Mouse (Mus musculus): ENCODE data around the gene A930033H14Rik.
A peak's percentile ranks its signal among the peaks of the same experiment; 100 is the strongest.

A930033H14Rik gene

DNA sequence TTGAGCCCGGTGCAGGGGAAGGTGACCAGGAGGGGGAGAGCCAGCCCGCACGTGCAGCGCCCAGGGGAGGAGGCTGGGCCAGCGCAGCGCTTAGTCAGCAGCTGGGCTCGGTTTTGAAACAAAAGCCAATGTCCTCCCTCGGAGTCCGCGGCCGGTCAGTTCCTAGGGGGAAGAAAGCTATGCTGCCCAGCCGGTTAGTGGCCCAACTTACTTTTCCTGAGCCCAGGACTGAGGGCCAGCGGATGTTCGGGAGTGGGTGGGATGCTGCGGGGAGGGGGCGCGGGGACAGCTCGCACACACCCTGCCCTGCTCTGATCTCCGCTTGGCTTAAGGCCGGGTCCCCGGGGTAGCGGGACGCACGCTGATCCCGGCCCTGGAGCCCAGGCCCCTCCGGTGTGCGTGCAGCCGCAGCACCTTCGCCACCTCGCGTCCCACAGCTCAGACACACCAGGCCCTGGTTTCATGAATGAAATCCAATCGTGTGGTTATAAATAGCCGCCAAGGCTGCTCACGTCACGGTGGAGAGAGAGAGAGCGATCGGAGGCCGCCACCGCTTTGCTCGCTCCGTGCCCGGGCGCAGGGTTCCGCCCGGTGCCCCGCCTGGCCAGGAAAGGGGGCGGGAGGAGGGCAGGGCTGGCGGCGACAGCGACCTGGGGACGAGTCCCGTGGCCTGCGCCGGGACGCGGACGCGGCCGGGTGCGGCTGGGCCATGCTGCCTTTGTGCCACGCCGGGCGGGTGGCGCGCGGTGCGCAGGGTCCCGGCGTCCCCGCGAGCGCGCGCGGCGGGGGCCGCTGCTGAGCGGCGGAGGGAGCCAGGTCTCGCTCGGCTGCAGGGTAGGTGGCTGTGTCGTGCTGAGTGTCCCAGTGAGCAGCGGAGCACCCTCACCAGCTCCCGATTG is at the start of gene A930033H14Rik:
TSS of gene A930033H14Rik (minus strand) at position 557 of the 899 bp plus-strand sequence.
- peak; percentile 40 for DNase-seq

DNA sequence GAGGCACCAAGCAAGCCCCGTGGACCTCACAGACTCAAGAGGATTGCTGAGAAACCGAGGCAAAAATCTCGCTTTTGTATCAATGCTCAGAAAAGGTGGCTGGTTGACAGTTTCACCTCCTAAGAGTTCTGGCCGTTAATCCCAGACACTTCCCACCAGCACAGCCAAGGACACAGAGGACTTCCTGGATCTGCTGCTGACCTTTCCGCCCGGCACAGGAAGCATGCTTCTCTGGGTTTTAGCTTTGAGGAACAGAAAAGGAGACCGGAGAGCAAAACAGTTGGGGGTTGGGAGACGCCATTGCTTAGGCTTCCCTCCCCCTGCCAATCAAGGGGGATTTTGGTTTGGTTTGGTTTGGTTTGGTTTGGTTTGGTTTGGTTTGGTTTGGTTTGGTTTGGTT is 47.0 kb upstream of the A930033H14Rik start:
- DNase-seq = no peak

DNA sequence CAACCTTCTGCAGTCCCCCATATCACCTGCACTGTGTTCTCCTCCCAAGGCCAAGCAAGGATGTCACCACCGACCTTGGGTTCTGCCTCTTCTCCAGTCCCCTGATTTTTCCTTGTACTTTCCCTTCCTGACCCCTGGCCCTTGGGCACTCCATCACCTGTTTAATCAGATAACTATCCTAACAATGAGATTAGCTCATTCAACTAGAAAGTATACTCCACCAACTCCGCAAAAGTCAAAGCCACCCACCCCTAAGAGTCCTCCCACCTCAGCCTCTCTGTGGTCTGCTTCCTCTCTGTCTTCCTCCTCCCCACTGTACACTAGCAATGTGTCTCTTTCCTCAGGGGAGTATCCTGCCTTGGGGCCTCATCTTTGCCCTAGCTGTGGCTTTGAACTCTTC is 46.3 kb upstream of the A930033H14Rik start:
- no peak for DNase-seq

DNA sequence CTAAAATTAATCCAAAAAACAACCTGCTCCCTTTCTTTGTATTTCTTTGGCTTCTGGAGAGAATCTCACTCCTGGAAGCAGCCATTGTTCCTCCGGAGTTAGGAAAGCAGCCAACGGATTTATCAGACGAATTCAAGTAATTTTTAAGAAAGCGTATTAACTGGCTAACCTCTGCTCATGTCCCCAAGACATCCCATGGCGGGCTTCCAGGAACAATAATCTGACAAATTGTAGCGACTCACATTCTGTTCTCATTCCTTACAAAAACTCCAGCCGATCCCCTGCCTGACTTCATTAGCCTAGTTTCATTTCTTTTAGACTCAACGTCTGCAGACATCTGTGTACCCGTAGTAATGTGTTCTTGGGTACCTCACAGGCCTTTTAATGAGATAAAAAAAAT is 45.7 kb upstream of the A930033H14Rik start:
- no peak for DNase-seq

DNA sequence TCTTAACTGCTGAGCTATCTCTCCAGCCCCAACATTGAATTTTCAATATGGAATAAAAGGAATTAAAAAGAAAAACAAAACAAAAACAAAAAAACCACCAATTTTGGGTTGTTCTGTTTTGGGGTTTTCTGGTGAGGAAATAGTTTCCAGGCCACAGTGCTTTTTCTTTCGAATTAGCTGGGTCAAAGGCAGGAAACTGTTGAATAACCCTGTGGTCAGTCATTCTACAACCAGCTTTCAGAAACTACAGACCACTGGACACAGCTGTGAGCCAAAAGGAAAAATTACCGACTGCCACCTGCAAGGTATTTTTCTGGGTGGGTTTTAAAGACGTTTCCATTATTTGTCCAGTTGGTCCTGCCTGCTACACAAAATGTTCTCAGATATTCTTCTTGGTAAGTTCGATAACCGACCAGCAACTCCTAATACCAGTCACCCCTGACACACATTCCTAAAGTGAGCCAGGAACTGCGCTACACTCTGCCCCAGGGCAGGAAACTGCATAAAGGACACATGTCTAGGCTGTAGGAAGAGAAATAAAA is 44.8 kb upstream of the A930033H14Rik start:
- DNase-seq = no peak

DNA sequence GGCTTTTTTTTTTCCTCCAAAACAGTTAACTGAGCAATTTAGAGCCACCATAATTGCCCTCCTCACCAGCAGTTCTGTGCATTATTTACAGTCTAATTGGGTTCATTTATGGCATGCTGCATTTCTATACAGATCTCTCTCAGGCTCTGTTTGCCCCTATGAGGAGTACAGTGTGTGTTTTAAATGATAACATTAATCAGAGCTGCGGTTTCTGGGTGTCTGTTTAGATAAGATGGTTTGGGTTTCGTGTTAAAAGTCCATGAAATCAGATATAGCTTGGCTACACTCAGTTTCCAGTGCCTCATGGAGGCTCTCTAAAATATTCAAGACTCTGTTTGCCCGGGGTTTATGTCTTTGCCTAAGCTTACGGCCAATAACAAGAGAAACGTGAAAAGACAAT is 42.7 kb upstream of the A930033H14Rik start:
- no peak for DNase-seq

DNA sequence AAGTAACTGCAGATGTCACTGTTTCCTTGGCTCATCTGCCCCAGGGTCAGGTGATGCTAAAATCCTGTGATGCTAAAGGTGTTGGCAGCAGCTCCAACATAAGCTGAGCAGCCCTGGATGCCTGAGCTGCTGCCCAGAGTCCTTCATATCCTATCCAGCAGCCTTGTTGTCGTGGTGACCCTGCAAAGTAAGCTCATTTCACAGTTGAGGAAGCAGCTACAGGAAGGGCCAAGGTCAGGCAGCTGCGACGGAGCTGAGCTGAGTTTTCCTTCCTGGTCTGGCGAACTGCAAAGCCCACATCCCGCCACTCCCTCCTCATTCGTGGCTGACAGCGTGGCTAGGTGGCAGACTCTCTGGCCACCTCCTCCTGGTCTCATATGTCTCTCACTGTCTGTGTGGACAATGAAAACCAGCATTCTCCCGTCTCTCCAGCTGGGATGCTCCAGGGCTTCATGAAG is 41.5 kb upstream of the A930033H14Rik start:
- DNase-seq = no peak

DNA sequence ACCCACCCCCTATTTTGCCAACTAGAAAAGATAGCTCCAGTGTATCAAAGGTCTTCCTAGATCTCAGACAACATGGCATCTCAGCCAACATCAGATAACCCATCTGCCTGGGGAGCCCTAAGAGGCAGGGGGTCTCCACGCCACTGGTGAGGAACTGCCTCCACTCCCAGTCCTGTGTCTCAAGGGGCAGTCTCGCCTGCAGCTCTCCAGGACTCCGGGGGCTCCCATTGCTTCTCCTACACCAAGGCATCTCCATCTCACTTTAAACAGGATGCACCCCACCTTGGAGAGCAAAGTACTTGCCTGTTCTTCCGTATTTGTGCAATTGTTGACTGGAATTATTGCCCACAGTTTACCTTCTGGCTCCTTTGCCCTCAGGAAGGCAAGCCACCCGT is 40.8 kb upstream of the A930033H14Rik start:
- DNase-seq = no peak

DNA sequence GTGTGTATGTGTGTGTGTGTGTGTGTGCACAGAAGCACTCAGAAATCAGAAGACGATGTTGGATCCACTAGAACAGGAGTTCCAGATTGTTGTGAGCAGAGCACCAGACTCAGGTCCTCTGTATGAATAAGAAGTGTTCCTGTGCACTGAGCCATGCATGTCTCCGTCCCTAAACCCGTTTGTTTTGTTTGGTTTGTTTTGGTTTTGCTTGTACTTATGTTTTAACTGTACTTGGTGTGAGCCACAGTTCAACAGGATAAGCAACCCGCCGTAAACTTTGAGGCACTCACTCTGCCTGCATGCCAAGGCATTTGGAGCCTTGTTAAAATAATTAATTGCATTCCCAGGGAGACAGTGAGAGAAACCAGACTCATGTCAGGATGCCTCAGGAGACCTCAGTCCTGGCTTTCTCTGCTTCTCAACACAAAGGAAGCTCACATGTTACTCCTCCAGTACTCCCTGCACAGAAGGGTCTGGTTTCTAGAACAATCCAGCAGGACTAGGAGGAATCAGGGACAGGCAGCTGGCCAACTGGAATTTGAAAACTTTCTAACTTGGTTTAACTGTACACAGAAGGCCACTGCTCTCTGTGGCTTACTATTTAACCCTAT is 40.3 kb upstream of the A930033H14Rik start:
- DNase-seq = no peak

DNA sequence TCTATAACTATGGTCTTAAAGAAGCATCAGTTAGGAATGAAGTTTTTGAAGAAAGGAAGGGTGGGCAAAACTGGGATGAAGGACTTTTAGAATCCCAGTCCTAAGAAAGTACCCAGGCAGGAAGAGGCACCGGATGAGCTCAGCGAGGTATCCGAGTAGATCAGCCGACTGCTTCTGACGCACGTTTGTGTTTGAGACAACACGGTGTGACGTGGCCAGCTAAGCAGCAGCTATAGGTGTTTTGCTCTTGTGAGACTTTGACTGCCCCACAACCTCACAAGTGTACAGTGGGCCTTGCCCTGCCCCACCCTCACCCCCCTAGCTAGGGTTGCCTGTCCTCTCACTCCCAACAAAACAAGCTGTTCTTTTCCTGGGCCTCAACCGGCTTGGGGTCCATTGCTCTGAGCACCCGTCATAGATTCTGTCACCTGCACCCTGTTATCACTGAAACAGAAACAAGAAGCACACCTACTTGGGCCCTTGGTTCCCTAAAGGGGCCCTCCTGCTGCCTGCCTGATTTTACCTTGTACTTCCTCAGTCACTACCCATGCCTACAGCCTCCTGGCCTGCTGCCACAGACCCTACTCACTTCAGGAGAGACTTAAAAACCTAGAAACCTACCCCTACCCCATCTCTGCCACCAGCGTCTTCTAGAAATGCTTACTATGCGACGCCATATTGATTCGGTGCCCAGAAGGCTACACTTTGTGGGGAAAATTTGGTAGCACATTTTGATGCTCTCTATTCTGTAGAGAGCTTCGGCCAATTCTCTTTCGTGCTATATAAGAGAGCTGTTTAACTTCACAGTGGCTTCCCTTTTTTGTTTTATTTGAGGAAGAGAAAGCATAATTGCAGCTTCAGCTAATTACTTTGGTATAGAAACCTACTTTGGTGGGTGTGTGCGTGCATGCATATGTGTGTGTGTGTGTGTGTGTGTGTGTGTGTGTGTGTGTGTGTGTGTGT is 39.5 kb upstream of the A930033H14Rik start:
- no peak for DNase-seq

DNA sequence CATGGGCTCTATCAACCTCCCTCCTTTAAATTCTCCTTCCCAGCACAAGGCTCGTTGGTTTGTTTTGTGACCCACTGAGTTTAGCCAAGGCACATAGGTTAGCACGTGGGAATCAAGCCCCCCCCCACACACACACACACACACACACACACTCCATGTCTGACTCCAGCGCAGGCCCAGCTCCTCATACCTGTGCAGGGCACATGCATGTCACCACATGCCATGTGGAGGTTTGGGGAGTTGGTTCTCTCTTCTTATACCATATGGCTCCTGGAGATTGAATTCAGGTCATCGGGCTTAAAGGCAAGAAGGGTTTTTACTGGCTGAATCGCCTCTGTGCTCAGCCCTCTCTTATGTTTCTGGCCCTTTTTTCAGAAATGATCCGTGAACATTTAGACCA is 38.4 kb upstream of the A930033H14Rik start:
- DNase-seq = no peak

DNA sequence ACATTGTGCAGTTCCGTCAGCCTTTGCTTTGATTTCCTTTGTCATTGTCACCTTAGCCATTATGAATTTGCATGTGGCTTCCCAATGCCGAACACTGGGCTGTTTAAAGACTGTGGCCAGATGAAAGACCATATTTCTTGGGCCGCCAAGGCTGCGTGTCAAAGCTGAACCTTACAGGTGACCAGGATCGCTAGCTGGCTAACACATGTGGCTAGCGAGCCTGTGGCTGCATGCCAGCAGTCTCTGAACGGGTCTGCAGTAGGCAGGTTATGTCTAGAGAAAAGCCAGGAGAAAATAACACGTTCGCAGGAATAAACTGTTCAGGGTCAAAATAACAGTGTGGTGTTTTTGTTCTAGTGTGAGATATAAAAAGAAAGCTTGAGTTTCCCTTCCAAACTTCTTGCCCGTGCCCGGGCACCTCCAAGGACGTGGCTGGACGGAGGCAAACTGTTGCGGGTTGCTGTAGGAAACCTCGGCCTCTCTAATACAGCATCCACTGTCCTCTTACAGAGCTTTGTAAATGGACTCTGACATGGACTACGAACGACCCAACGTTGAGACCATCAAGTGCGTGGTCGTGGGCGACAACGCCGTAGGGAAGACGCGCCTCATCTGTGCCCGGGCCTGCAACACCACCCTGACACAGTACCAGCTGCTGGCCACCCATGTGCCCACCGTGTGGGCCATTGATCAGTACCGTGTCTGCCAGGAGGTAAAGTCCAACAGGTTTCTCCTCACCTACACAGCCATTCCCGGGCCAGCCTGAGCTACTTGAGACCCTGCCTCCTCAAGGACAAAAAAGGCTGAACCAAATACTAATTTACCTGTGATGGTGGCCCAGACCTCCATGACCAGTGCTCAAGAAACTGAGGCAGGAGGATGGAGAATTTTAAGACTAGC is 35.6 kb upstream of the A930033H14Rik start:
- no peak for DNase-seq

DNA sequence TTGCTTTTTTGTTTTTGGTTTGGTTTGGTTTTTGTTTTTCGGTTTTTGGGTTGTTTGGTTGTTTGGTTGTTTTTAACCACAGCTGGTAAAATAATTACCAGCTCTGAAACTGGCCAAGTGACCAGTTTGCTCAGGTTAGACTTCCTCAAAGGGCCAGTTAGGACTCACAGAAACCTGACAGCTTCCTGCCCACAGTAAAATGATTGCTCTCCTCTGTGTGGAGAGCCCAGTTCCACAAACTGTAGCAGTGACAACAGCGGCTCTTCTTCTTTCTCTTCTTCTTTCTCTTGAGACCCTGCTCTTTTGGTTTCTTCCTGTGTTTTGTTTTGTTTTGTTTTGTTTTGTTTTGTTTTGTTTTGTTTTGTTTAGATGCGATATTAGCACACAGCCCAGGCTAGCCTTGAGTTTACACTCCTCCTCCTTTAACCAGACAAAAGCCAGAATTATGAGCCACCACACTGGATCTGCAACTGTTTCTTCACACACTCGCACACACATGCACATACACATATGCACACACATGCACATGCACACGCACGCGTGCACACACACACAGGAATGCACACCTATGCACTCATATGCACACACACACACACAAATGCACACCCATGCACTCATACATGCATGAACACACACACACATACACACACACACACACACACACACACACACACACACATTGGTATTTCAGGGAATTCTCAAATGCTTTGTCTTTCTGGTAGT is 34.6 kb upstream of the A930033H14Rik start:
- DNase-seq = no peak

DNA sequence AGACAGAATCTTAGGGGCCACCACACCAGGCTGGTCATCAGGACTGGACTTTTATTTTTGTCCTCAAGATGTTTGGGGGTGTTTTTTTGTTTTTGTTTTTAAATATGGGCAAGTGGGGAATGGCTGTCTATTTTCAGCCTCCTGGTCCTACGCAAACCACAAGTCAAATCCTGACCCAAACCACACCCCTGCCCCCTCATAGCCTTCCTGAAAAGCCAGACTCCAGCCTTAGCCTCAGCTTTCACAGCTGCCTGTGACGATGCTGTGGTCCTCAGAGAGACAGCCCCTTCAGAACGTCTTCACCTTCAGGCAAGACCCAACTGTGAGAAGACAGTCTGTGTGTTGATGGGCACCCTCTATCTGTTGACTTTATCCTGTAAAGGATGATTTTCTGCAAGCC is 33.9 kb upstream of the A930033H14Rik start:
- DNase-seq = no peak

DNA sequence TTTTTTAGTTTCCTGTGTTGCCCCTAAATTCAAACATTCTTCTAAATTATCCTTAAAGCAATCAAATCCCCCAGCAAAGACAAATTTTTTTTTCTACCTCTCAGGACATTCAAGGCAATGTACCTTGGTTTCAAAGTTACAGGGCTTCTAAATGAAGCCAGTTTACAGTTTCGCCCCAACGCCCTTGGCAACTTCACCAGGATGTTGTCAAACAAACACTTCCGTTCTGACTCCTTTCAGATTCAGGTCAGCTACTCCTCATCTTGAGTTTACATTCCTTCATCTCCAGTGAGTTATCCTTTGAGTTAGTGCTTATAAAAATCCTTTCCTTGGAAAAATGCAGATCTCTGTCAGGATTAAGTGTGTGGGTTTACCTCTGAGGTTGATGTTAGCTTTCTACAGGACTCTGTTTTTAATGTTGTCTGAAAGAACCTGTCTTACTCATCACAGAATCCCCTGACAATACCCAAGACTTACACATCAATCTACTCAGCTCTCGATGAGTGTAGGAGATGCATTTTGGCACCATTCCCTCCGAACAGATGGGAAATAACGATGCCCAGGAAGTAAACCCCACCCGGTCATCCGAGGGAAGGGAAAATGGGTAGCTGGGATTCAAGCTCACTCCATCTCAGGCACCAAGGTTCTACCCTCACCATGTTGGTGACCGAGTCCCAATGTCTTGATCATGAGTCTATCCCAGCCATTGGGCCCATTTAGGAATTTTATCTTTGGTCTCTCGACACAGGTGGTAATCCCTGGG is 33.2 kb upstream of the A930033H14Rik start:
- DNase-seq = no peak

DNA sequence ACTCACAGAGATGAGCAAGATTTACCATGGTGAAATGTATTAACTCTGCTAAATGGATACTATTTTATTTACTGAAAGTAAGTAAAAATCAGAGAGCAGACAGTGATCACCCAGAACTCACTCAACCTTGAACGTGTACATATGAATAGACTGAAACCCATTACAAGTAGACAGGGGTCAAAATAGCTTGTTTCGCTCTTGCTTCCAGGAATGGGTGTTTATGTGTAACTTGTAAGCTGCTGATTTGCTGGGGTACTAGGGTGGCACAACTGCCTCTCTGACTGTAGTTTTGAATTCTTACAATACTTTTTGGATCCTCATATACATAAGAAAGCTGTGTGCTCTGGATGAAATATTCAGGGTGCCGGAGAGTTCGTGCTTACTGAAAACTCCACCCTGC is 32.3 kb upstream of the A930033H14Rik start:
- no peak for DNase-seq

DNA sequence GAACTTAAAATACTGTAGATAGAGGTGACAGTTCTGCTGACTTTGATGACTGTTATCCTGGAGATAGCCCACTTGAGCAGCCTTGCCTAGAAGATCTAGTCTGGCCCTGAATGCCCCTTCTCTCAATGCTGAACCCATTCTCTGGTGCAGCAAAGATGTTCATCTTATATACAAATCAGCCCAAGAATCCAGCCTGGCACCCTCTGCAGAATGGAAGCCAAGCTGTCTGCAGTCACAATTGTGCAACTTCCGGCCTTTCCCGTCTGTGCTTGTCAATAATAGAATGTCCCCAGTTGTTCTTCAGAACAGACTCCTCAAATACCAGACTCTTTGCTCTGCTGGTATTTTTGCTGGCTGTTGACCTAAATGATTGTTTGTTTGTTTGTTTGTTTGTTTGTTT is 27.6 kb upstream of the A930033H14Rik start:
- DNase-seq = no peak

DNA sequence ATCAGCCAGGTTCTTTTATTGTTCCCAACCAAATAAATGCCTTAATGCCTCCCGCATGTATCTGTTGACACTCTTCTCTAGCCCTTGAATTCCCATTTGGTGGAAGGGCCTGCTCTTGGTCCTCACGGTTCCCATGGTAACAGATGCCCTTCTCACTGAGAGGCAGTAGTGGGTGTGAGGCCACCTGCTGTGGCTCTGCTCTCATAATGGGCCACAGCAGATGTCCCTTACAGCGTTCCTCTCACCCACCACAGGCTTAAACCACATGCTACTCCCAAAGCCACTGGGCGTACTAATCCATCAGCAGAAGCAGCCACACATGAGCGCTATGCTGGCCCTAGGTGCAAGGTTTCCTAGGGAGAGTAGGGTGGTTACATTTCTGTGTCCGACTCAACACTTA is 25.4 kb upstream of the A930033H14Rik start:
- peak; percentile 15 for DNase-seq

DNA sequence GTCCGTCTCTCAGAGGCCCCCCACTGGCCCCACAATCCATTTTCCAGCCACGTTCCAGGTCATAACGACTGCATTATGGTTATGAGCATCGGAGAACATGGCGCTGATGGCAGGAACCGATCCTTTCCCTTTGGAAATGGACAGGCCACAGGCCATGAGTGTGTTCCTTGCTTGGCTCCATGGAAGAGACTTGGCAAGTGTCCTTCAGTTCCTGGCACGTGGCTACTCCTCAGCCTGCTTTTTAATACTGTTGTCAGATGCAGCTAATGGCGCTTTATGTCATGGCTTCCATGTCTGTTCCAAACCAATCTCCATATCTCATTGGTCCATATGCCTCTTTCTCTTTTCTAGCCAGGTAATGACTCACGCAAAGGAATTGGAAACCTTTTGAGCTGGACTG is 24.9 kb upstream of the A930033H14Rik start:
- no peak for DNase-seq

DNA sequence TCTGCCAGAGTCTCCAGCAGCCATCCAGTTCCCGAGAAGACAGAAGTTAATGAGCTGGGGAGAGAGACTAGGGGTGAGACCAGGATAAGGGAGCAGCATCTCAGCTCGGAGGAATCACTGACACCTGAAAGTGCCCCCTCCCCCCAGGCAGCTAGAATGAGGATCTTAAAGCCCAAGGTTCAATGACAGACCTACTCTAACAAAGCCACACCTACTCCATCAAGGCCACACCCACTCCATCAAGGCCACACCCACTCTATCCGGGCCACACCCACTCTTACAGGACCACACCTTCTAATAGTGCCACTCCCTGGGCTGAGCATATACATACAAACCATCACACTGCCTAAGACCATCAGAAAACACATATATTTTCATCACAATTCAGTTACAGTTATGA is 24.3 kb upstream of the A930033H14Rik start:
- no peak for DNase-seq

All from cerebellum, adult 11-12 months (tissue).